Mouse (Mus musculus) forebrain, embryonic 11.5 days (tissue): ENCODE measurements around the gene Clec9a. TPM values are rescaled to one million over a fixed set of nuclear protein-coding genes. Genes with fewer than 3 reads are reported as not detected.

Experiments
- ATAC-seq: fragments of 200-750 bp; cut with Nextera tagmentation; replicated peaks from 2 replicates; pipeline ENCODE4 v1.8.0; 2017; ENCODE audit warnings: moderate TSS enrichment; ENCODE audit not compliant: low FRiP score
- DNase-seq: peaks from one replicate; pipeline ENCODE4 v3.0.0-alpha.2; 2017; ENCODE audit warnings: low spot score
- H3K27ac ChIP-seq: fragments of 300-500 bp; sonication (generic); 2 replicates; pipeline ENCODE4 v1.5.1; 2014; ENCODE audit warnings: low read depth, low read length
- H3K27me3 ChIP-seq: fragments of 300-500 bp; sonication (generic); 2 replicates; pipeline ENCODE4 v1.6.1; 2014; ENCODE audit warnings: mild to moderate bottlenecking, low read length, mixed read lengths; ENCODE audit not compliant: control insufficient read depth, insufficient read depth
- H3K36me3 ChIP-seq: fragments of 300-500 bp; sonication (generic); 2 replicates; pipeline ENCODE4 v1.6.1; 2014; ENCODE audit warnings: mild to moderate bottlenecking, low read length, moderate library complexity, mixed read lengths; ENCODE audit not compliant: control insufficient read depth, insufficient read depth
- H3K4me1 ChIP-seq: fragments of 300-500 bp; sonication (generic); replicated peaks from 2 replicates; pipeline ENCODE4 v1.6.1; 2014; ENCODE audit warnings: low read length, mixed read lengths; ENCODE audit not compliant: control insufficient read depth, insufficient read depth
- H3K4me2 ChIP-seq: fragments of 300-500 bp; sonication (generic); 2 replicates; pipeline ENCODE4 v1.6.1; 2014; ENCODE audit warnings: low read depth, mild to moderate bottlenecking, low read length, moderate library complexity, mixed read lengths; ENCODE audit not compliant: severe bottlenecking
- H3K4me3 ChIP-seq: fragments of 300-500 bp; sonication (generic); 2 replicates; pipeline ENCODE4 v1.5.1; 2014; ENCODE audit warnings: low read depth, low read length
- H3K9ac ChIP-seq: fragments of 300-500 bp; sonication (generic); 2 replicates; pipeline ENCODE4 v1.6.1; 2014; ENCODE audit warnings: low read length
- H3K9me3 ChIP-seq: fragments of 300-500 bp; sonication (generic); 2 replicates; pipeline ENCODE4 v1.6.1; 2016; ENCODE audit warnings: low read length, mixed read lengths; ENCODE audit not compliant: control insufficient read depth
- WGBS: fragments of 180-500 bp; shearing (Covaris S2); extraction: QIAGEN DNeasy Blood & Tissue Kit; methylation state at CpG from one replicate; pipeline ENCODE4 v1.1.7; 2014; 5-methylcytosine and 5-hydroxymethylcytosine counted together
- polyA plus RNA-seq: library from polyadenylated mRNA; unstranded; fragments of >200 nt; fragmentation: Nextera tagmentation; extraction: Ambion mirVana; gene quantifications from 2 replicates; pipeline ENCODE4 v1.2.1, GENCODE M21; 2014

Gene Clec9a
- polyA plus RNA-seq, 1 experiment from 2014 or later, result 0.51 TPM

DNA sequence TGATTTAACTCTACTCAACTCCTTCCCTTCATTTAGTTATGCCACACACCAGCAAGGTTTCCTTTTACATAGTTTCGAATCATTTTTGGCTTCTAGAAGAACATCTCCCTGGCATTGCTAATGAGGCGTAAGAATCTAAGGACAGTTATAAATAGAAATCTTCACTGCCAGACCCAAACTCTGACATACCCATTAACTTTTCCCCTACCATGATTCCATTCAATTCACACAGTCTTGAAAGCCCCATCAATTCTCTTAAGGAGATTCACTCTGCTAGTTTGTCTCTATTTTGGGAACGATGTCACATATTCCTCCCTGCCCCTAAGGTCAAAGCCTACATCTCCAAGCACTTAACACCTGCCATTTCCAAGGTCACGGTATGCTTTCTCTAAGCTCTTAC is 23.7 kb upstream of the Clec9a start:
- no peak for ATAC-seq
- Histone ChIP-seq H3K4me2 (no peak overlapping the region), H3K27me3 (no peaks in the 10 kb centered on the region), H3K9ac (no peak overlapping the region), H3K27ac (no peak overlapping the region), H3K9me3 (no peaks in the 10 kb centered on the region), H3K4me3 (no peak overlapping the region), H3K4me1 (no peaks in the 10 kb centered on the region), H3K36me3 (no peaks in the 10 kb centered on the region)
- no peak for DNase-seq
- 80% methylated on average over 4 of the region's 4 CpGs for WGBS

- H3K36me3 ChIP-seq, result no peaks in the 10 kb centered on the region
- H3K27ac ChIP-seq, result no peak within 1 kb of the TSS
- no peaks in the 10 kb centered on the region for H3K9me3 ChIP-seq
- no peak for DNase-seq
- H3K9ac ChIP-seq, result no peak within 1 kb of the TSS
- ATAC-seq, result no peak
- H3K4me2 ChIP-seq, result no peak within 1 kb of the TSS
- H3K4me1 ChIP-seq, result no peaks in the 10 kb centered on the region
- no peaks in the 10 kb centered on the region for H3K27me3 ChIP-seq
- 83% methylated on average over 2 of the region's 2 CpGs for WGBS
- H3K4me3 ChIP-seq, result no peak within 1 kb of the TSS
Measured at GRCm38 (mm10) chr6:129385774-129386173, 22.9 kb upstream of the Clec9a start, which contains the start of gene Clec12b. Gene Clec12b (minus strand): TSS chr6:129385874.

DNA sequence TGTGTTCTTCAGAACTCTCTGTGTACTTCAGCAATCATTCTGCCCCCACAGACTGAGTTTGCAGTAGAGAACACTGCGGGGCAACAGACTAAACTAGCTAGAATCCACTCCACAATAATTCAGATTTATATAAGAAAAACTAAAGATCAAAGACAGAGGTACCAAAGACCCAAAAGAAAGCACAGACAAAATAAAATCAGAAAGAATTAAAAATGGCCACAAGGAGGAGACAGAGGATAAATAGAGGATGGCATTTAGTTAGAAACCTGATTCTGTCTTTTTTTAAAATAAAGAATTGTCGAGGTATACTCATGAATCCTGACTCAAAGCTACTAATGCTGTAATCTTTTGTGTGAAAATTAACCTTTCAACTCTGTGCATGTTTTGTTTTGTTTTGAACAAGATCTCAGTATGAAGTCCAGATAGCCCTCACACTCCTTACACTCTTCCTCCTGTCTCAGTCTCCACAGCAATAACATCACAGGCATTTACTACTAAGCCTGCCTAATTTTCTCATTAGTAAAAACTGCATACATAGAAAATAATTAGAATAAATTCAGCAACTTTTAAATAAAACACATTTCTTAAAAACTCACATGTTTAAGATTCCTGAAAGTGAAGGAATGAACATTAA is 15.5 kb upstream of the Clec9a start:
- ATAC-seq (0 out of 2 replicates have a peak, but pooled peaks have one; percentile 49), DNase-seq (no peak)
- Histone ChIP-seq H3K36me3 (no peaks in the 10 kb centered on the region), H3K27ac (no peak overlapping the region), H3K4me1 (no peaks in the 10 kb centered on the region), H3K27me3 (no peaks in the 10 kb centered on the region), H3K9me3 (no peaks in the 10 kb centered on the region), H3K4me3 (no peak overlapping the region), H3K4me2 (no peak overlapping the region), H3K9ac (no peak overlapping the region)
- 33% methylated on average over 2 of the region's 2 CpGs for WGBS

DNA sequence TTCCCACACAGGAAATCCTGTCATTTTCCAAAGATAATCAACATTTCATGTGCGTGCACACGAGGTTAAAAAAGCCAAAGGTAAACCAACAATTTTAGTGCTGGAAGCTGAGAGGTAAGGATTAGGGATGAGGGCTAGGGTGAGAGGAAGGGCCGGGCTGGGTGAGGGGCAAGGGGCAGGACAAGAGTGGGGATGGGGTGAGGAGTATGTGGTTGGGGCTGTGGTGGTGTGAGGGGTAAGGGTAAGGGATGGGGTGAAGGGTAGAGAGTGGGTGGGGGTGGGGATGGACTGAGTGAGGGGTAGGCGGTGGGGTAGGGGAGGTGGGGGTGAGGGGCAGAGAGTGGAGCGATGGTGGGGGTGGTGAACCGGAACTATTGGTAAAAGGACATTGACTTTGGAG is 14.9 kb upstream of the Clec9a start:
- WGBS, result 83% methylated on average over 6 of the region's 6 CpGs
- H3K36me3 ChIP-seq, result no peaks in the 10 kb centered on the region
- no peak overlapping the region for H3K4me2 ChIP-seq
- H3K27ac ChIP-seq, result no peak overlapping the region
- no peaks in the 10 kb centered on the region for H3K4me1 ChIP-seq
- no peaks in the 10 kb centered on the region for H3K27me3 ChIP-seq
- H3K9me3 ChIP-seq, result no peaks in the 10 kb centered on the region
- no peak overlapping the region for H3K4me3 ChIP-seq
- peak; percentile 44; the same call in 1 of the 2 replicates for ATAC-seq
- DNase-seq, result no peak
- H3K9ac ChIP-seq, result no peak overlapping the region

DNA sequence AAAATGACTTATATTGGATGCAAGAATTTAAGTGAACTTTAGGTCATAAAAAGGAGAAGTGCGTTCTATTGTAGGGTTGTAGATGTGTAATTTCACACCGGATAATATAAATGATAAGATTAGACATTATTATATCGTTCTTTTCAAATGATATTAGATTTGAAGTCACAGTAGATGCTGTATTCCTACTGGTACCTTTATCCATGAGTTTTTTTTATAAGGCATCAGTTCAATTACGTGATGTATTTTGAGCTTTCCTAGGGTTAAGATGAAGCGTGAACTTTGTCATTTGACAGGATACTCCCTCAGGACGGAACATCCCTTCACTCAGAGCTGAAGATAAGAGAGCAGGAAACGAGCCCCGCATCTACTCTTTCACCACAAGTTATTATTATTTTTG is 11.7 kb upstream of the Clec9a start, which contains the start of gene Clec1b:
Gene Clec1b, plus strand, starts transcription at position 301 of the 400 bp plus-strand sequence.
- DNase-seq (no peak), ATAC-seq (no peak)
- 89% methylated on average over 8 of the region's 8 CpGs for whole genome bisulfite sequencing
- Histone ChIP-seq H3K27ac (no peak within 1 kb of the TSS), H3K9ac (no peak within 1 kb of the TSS), H3K4me1 (no peaks in the 10 kb centered on the region), H3K9me3 (no peaks in the 10 kb centered on the region), H3K4me3 (no peak within 1 kb of the TSS), H3K27me3 (no peaks in the 10 kb centered on the region), H3K36me3 (no peaks in the 10 kb centered on the region), H3K4me2 (no peak within 1 kb of the TSS)

- Histone ChIP-seq H3K36me3 (no peaks in the 10 kb centered on the region), H3K27me3 (no peaks in the 10 kb centered on the region), H3K4me3 (no peak overlapping the region), H3K9me3 (no peaks in the 10 kb centered on the region), H3K27ac (no peak overlapping the region), H3K4me1 (no peaks in the 10 kb centered on the region), H3K4me2 (no peak overlapping the region), H3K9ac (no peak overlapping the region)
- no peak for DNase-seq
- 76% methylated on average over 6 of the region's 6 CpGs for WGBS
- no peak for ATAC-seq
Measured at GRCm38 (mm10) chr6:129399945-129400344, 8.7 kb upstream of the Clec9a start.

DNA sequence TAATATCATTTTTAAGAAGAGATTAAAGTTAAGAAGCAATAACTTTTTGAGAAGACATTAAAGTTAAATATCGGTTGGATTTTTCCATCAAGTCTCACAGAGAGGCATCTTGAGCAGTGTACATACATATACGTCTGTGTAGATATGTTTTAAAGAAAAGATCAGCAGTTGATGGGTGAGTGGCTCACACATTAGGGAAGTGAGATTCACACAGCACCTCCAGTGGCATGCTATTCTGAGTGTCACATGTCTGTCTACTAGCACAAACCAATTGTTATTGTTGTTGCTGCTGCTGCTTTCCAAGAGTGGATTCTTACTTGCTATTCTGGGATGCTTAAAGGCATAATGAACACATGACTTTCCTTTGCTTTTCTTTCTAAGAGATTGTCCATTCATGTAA is 6.3 kb upstream of the Clec9a start:
- ATAC-seq, result no peak
- no peak overlapping the region for H3K27ac ChIP-seq
- no peaks in the 10 kb centered on the region for H3K4me1 ChIP-seq
- WGBS, result 90% methylated on average over 2 of the region's 2 CpGs
- no peak overlapping the region for H3K9ac ChIP-seq
- no peaks in the 10 kb centered on the region for H3K36me3 ChIP-seq
- no peaks in the 10 kb centered on the region for H3K9me3 ChIP-seq
- H3K4me2 ChIP-seq, result no peak overlapping the region
- no peaks in the 10 kb centered on the region for H3K27me3 ChIP-seq
- no peak for DNase-seq
- H3K4me3 ChIP-seq, result no peak overlapping the region

DNA sequence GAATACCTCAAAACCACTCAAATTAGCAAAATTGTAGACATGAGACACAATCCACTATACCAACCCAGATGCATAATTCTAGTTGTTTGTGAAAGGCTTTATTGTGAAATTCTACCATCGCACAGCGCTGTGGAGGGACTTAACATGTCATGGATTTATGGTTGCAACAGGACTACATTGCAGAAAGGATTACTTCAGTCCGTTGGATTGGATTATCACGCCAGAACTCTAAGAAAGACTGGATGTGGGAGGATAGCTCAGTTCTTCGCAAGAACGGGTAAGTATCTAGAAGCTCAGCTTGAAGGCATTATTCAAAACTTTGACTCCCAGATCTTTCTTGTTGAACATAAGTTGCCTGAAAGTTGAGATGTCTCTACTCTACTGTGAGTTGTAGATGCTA is 5.3 kb upstream of the Clec9a start:
- no peak overlapping the region for H3K4me3 ChIP-seq
- H3K9ac ChIP-seq, result no peak overlapping the region
- DNase-seq, result no peak
- H3K36me3 ChIP-seq, result no peaks in the 10 kb centered on the region
- 72% methylated on average over 6 of the region's 6 CpGs for WGBS
- ATAC-seq, result no peak
- H3K4me1 ChIP-seq, result no peaks in the 10 kb centered on the region
- H3K27ac ChIP-seq, result no peak overlapping the region
- H3K4me2 ChIP-seq, result no peak overlapping the region
- no peaks in the 10 kb centered on the region for H3K27me3 ChIP-seq
- H3K9me3 ChIP-seq, result no peaks in the 10 kb centered on the region

DNA sequence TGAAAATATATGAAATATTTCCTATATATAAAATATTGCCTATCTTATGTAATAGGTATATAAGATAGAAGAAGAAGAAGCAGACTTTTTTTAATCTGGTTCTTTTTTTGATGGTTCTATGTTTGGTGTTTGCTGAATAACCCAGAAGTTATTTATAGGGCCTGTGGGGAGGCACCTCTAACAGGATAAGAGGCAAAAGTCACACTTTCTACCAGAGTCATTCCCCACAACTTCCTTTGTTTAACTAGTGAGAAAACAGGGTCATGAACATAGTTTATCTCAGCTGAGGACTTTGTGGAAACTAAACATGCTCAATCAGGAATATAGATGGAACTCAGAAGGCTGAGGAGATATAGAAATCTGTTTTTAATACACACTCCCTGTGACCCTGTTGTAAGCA is 2.7 kb upstream of the Clec9a start:
- no peaks in the 10 kb centered on the region for H3K36me3 ChIP-seq
- no peaks in the 10 kb centered on the region for H3K27me3 ChIP-seq
- DNase-seq, result no peak
- H3K4me2 ChIP-seq, result no peak overlapping the region
- H3K4me1 ChIP-seq, result no peaks in the 10 kb centered on the region
- H3K4me3 ChIP-seq, result no peak overlapping the region
- ATAC-seq, result no peak
- H3K27ac ChIP-seq, result no peak overlapping the region
- no peak overlapping the region for H3K9ac ChIP-seq
- H3K9me3 ChIP-seq, result no peaks in the 10 kb centered on the region
